Mouse (Mus musculus) right cerebral cortex, adult 18-20 months (tissue): ENCODE data around the gene Rap2b.

Source experiments
- DNase-seq: peaks from one replicate; pipeline ENCODE4 v3.0.0; 2022; ENCODE audit warnings: mixed read lengths

Gene Rap2b

GRCm38 (mm10) chr3:61386368-61386767 is 24.9 kb downstream of the Rap2b start:
- no peak for DNase-seq

GRCm38 (mm10) chr3:61391564-61391963 is 30.1 kb downstream of the Rap2b start:
- no peak for DNase-seq

- no peak for DNase-seq
Measured at GRCm38 (mm10) chr3:61392881-61393280, 31.4 kb downstream of the Rap2b start.

GRCm38 (mm10) chr3:61393520-61393919 is 32.1 kb downstream of the Rap2b start:
- no peak for DNase-seq

- DNase-seq = no peak
Measured at GRCm38 (mm10) chr3:61395382-61395781, 33.9 kb downstream of the Rap2b start.

DNA sequence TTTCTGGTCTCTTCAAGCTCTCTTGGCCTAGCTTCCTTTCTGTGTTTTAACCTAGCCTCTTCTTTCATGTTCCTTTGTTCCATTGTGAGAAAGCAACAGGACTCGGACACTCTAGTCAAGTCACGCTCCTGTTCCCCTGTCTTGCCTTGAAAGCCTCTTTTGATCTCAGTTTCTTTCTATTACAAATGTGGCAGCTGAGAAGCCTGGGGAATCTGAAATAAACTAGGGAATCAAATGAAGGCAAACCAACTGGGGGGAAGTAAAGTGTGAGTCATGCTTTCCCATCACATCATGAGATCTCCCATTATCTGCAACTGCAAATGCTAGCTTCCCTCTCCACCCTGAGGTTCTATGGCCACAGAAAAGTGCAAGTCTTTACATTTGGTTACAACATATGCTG is 35.3 kb downstream of the Rap2b start:
- no peak for DNase-seq

DNA sequence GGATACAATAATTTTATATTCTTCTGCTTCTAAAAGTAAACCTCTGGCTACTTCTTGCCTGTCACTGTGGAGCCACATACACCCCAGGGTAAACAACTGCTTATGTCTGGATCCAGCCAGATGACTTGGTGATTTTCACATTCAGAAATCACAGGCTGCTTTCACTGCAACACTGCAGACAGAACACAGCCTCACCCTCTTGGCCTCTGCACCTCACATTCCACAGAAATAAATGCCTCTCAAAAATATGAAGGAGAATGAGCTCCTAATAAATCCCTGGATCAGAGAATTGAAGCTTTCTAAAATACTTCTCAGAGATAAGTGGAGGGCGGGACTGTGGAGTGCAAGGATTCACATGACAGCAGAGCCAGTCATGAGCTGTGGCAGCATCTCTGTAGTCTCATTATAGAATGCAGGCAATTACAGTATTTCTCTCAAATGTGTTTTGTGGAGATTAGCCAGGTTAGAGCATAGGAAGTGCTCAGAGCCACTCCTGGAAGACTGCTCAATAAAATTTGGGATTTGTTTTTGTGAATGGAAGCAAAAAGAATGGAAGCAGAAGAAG is 39.5 kb downstream of the Rap2b start:
- no peak for DNase-seq

GRCm38 (mm10) chr3:61406921-61407320 is 45.5 kb downstream of the Rap2b start:
- DNase-seq = no peak

DNA sequence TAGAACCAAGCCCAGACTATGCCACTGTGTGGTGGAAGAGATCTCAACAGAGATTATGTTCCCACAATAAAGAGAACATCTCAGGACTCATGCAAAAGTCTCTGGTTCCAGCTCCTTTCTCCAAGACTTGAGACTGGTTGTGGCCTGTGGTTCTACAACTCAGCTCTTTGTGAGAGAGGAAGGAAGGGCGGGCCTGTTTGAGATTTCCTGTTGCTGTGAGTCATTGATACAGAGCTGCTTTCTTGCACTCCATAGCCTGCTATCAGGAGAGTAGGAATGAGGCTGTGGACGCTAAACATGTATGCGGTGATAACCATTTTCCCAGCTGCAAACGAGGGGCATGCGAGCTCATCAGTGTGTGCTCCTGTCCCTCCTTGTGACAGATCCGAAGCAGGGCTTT is 48.2 kb downstream of the Rap2b start:
- DNase-seq = no peak

- DNase-seq = no peak
Measured at GRCm38 (mm10) chr3:61415883-61416282, 54.4 kb downstream of the Rap2b start.
